Mouse (Mus musculus) bone marrow, adult 2 months (tissue): ENCODE measurements around the gene Unk.

Experiments used
- CTCF ChIP-seq: fragments of 200-500 bp; IDR thresholded peaks from 2 replicates; pipeline ENCODE4 v1.5.1; 2011; ENCODE audit warnings: low read length, control low read depth; ENCODE audit not compliant: control insufficient read depth, insufficient read depth
- POLR2A ChIP-seq: fragments of 200-500 bp; IDR thresholded peaks from 2 replicates; pipeline ENCODE4 v1.6.1; 2011; ENCODE audit warnings: low read depth, mild to moderate bottlenecking, control low read depth, low read length, borderline replicate concordance; ENCODE audit not compliant: control insufficient read depth

DNA sequence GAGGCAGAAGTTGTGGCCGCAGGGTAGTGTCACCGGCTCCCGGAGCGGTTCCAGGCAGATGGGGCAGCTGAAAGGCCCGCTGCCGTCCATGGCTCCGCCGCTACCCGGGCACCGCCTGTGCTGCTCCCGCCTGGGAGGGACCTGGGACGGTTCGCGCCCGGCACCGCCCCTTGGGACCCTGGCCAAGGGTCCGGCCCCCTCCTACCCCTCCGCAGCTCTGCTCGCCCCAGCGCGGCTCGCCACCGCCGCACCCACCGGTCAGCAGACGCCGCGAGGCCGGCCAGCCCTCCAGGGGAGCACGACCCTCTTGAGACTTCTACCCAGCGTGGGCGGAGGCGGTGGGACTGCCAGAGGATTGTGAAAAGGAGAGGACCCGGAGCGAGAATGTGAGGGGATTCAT, 80.0 kb downstream of the Unk start:
- TF ChIP-seq CTCF (no peak), POLR2A (no peak; the same call in 1 of the 2 replicates)
